Mouse (Mus musculus) ES-Bruce4 (cell line): ENCODE results near the gene Nipal4.

Experiments used
- CTCF ChIP-seq: IDR thresholded peaks from one replicate; pipeline ENCODE4 v1.8.1; 2011; ENCODE audit warnings: low read depth, low read length
- EP300 ChIP-seq: IDR thresholded peaks from 2 replicates; pipeline ENCODE4 v1.6.1; 2011; ENCODE audit warnings: low read depth, low read length; ENCODE audit not compliant: insufficient read depth
- POLR2A ChIP-seq: IDR thresholded peaks from one replicate; pipeline ENCODE4 v1.8.1; 2011; ENCODE audit warnings: low read length; ENCODE audit not compliant: insufficient read depth

- TF ChIP-seq CTCF = no peak
- no peak for TF ChIP-seq EP300
- TF ChIP-seq POLR2A = no peak
Measured at GRCm38 (mm10) chr11:46188283-46188682, 22.0 kb upstream of the Nipal4 start.
